Mouse (Mus musculus): ENCODE results near the gene Zmym5. TPM values are rescaled to one million over a fixed set of nuclear protein-coding genes. Genes with fewer than 3 reads are reported as not detected.

Zmym5 gene
- polyA plus RNA-seq, 1 experiment from 2014 or later: 23.4 TPM

- Histone ChIP-seq H3K27me3 (ENCODE audit: poor library complexity, severe bottlenecking) (no peaks in the 10 kb centered on the region), H3K4me3 (no peak overlapping the region), H3K4me1 (no peaks in the 10 kb centered on the region), H3K9me3 (no peaks in the 10 kb centered on the region), H3K27ac (no peak overlapping the region), H3K36me3 (replicated peaks) (peaks cover 84% of the 10 kb centered on the region)
- no peak for DNase-seq (ENCODE audit: extremely low spot score, low spot score)
- WGBS: 93% methylated on average over 4 of the region's 4 CpGs
Observed at GRCm38 (mm10) chr14:56751282-56751681, 60.2 kb downstream of the Zmym5 start.

Other genes starting within 250 kb of the Zmym5 start
- 23.6 and 24.9 TPM in 2 replicates for gene Cenpj, start 236.3 kb downstream of the Zmym5 start, polyA plus RNA-seq (2016; fragmentation: Nextera tagmentation; extraction: Ambion mirVana)
- 0.95 and 1.6 TPM in 2 replicates for gene Parp4, start 236.1 kb downstream of the Zmym5 start, polyA plus RNA-seq (2016; fragmentation: Nextera tagmentation; extraction: Ambion mirVana)
- gene Mphosph8, start 143.5 kb downstream of the Zmym5 start, polyA plus RNA-seq (2016; fragmentation: Nextera tagmentation; extraction: Ambion mirVana): 44.0 and 50.3 TPM in 2 replicates
- gene Pspc1, start 33.4 kb downstream of the Zmym5 start, polyA plus RNA-seq (2016; fragmentation: Nextera tagmentation; extraction: Ambion mirVana): 45.3 and 51.3 TPM in 2 replicates
- gene Zmym2, start 74.9 kb upstream of the Zmym5 start, polyA plus RNA-seq (2016; fragmentation: Nextera tagmentation; extraction: Ambion mirVana): 64.4 and 70.6 TPM in 2 replicates
- gene Gja3, start 246.4 kb upstream of the Zmym5 start, polyA plus RNA-seq (2016; fragmentation: Nextera tagmentation; extraction: Ambion mirVana): 0.06 TPM in 1 of 2 replicates, not detected in the other